Mouse (Mus musculus): ENCODE data around the gene Plpp1. TPM values are rescaled to one million over a fixed set of nuclear protein-coding genes. Genes with fewer than 3 reads are reported as not detected.

Plpp1 gene
- polyA plus RNA-seq, 1 experiment = 29.7 TPM

DNA sequence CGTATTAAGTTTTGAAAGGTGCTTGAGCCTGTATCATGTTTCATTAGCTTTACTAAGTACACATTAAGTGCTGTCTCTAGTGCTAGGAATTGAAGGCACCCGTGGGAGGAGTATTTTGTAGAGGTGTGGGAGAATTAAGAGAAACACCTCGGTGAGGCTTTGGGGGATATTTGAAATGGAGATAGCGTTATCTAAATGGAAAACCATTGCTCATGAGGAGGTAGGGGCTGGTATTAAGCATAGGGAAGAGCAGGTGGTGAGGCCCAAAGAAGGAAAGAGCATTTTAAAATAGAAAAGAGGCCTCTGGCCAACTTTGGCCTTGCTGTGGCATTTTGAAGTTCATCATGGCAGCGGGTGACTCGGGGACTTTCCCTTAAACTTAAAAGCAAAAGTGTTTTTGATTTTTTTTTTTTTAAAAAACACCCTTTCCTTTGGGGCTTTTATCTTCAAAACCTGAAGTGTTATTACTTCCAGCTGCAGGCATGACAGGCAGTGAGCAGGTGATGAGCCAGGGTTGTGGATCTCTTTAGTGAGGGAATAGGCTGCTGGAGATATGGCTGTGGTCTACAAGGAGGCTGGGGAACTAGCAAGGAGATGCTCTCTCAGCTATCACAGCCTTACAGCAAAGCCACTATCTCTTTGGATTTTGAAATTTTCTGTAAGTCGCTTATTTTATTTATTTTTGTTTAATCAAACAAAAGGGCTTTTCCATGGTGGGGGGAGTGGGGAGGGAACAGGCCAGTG, 9.1 kb downstream of the Plpp1 start:
- DNase-seq (ENCODE audit: low read depth, low spot score) = no peak
- whole genome bisulfite sequencing = 75% methylated on average over 7 of the region's 7 CpGs

DNA sequence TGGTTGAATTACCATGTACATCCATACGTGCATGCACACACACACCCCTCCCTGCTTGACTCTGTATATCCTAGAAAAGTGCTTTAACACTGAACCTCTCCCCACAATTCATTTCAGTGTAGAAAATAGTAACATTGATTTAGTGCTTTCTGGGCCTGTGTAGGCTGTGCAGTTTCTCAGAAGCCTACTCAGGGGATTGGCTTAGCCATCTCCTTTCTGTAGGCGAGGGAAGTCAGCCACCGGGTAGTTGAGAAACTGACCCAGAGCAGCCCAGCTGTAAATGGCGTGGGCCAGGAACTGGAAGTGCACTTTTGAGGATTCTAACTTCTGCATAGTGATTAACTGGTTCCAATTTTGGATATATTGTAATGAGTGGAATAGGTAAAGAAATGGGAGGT, 9.7 kb downstream of the Plpp1 start:
- no peak for DNase-seq (ENCODE audit: low read depth, low spot score)
- 68% methylated on average over 4 of the region's 4 CpGs for WGBS

DNA sequence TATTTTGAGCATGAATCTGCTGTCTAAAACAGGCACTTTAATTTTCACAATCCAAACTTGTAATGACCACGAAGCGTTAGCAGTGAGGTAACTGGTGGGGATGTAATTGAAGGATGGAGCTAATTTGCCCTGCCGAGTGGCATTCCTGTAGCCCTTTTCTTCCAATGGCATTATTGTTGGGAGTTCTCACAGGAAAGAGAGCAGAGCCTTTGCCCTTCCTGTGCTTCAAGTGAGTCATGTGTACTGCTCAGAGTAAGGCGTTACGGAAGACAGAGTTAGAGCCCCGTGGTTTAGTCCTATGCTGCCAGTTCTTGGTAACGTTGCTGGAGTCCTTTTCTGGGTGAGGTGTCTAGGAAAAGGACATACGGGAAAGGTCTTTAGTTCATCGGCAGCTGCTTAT, 10.2 kb downstream of the Plpp1 start:
- no peak for DNase-seq (ENCODE audit: low read depth, low spot score)
- 64% methylated on average over 9 of the region's 9 CpGs for WGBS

DNA sequence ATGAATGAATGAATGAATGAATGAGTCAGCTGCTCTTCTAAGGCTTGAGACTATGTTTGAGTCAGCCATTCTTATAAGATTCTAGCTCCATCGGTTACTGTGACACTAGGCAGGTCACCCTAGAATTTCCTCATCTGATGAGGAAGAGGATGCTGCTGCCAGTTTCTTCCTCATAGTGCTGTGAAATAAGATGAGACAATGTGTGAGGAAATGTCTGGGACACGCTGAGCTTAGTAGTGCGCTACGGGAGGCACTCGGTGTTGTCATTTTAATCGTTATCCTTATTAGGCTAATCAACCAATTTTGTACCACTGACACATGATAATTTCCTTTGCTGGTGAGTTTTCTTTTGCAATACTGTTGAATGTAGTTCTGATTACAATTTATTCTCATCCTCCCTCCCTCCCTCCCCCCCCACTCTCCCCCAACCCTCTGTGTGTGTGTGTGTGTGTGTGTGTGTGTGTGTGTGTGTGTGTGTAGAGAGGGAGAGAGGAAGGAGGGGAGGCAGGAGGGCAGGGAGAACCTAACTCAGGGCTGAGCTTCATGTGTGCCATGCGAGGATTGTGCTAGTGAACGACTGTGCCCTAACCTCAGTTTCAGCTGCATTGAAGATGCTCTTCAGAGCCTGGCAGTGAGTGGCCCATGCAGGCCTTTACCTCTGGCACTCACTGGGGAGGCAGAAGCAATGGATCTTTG, 11.3 kb downstream of the Plpp1 start:
- WGBS = 84% methylated on average over 8 of the region's 8 CpGs
- DNase-seq (ENCODE audit: low read depth, low spot score) = no peak

DNA sequence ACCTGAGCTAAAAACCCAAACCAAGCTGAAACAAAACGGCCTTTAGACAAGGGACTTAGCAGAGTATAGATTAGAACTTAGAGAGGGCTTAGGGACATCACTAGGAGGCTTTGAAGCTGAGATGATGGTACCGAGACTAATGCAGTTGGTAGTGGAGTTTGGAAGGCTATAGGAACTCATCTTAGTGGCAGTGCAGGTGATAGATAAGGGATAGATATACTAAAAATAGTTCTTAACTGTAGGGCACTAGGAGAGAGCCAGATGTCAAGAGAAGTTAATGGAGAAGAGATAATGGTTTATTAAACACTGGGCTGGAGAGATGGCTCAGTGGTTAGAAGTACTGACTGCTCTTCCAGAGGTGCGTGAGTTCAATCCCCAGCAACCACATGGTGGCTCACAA, 15.4 kb downstream of the Plpp1 start:
- no peak for DNase-seq (ENCODE audit: low read depth, low spot score)
- 86% methylated on average over 3 of the region's 3 CpGs for WGBS

DNA sequence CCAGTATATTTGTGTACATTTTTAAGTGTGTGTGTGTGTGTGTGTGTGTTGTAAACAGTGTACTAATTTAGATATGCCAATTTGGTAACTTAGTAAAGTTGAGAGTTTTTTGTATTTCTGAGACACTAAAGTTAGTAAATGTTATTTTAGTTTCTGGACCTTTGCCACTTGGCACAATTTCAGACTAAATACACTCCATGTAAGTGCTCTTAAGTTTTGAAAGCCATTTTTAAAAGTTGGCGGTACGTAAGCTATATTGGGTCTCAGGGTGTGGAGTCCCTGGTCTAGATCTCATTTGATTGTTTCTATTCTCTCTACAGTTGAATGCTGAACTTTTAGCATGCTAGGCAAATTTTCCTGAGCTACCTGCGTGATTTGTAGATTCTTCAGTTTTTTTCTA, 17.5 kb downstream of the Plpp1 start:
- no peak for DNase-seq (ENCODE audit: low read depth, low spot score)
- WGBS = 68% methylated on average over 3 of the region's 3 CpGs

DNA sequence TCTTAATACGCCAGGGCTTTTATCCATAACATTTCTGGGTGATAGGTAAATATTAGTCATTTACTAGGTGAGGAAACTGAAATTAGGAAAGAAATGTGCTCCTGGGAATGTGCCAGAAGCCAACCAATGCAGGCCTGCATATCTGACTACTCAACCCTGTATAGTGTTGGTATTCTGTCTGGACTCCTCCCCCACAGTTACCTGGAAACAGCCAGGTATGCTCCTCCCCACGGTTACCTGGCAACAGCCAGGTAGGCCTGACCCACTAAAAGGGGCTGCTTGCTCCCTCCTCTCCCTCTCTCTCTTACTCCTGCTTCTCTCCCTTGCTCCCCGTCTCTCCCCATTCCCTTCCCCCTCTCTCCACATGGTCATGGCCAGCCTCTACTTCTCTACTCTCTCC, 21.8 kb downstream of the Plpp1 start:
- WGBS = 78% methylated on average over 3 of the region's 3 CpGs

DNA sequence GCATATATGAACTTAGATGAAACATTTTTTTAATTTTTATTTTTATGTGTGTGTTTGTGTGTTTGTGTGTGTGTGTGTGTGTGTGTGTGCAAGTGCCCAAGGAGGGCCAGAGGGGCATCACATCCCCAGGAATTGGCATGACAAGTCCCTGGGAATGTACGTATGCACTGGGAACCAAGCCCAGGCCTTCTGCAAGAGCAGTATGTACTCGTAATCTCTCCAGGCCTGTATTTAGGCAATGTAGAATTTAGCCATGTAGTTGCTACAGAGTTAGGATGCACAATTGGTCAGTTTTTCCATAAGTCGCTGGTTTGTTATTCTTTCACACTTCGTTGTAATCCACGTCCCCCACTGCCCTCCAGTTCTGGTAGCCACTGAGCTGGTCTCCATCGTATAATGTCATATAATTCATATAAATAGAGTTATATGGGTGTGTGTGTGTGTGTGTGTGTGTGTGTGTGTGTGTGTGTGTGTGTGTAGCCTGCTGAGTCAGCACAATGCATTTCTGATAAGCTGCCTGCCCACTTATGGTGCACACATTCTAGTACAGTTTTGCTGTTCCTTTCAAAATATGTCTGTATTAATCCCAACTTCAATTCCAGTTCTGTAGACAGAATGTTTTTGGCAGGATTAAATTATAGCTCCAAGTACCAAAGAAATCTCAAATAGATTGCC, 22.8 kb downstream of the Plpp1 start:
- 71% methylated on average over 6 of the region's 6 CpGs for WGBS
- DNase-seq (ENCODE audit: low read depth, low spot score) = no peak

More for the DNA sequence above, 21.8 kb downstream of the Plpp1 start:
- no peak for DNase-seq (ENCODE audit: low read depth, low spot score)

DNA sequence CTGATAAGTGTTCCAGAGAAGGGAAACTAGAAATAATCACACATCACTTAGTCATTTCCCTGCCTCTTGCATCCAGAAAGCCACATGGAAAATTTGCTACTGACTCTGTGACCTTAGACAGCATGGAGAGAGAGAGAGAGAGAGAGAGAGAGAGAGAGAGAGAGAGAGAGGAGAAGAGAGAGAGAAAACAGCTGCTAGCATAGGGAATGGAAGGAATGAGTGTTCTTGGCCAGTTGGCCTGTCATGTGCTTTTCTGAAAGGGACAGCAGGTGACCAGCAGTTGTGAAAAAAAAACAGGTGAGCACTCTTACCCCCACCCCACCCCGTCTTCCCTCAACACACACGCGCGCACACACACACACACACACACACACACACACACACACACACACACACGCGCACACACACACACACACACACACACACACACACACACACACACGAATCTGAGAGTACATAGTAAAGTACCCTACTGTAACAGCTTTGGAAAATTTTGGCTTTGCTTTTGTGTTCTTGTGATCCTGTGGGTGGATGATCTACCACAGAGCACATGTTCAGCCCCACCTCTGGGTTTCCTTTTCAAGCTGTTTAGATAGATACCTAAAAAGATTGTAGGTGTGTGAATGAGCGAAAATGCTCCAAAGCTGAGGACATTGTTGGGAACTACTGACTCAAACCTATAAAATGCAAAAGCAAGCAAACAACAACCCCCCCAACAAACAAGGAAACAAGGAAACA, 23.5 kb downstream of the Plpp1 start:
- DNase-seq (ENCODE audit: low read depth, low spot score) = no peak
- WGBS = 66% methylated on average over 7 of the region's 8 CpGs

DNA sequence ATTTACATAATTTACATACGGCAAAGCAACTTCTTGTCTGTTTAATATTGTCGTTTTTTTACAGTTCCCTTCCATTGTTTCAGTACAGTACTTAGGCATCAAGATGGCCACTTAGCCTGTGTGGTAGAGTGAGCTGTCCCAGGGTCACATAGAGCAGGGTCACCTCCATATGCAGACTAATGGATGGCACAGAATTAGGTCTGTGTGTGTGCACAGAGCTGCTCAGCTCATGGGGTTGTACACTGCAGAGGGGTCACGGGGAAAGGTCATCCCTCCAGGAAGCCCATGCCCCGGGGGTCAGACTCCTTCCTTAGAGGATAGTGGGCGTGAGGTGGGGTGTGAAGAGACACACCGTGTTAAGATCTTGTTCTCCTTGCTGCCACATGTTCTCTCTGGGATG, 24.9 kb downstream of the Plpp1 start:
- 76% methylated on average over 6 of the region's 6 CpGs for WGBS
- DNase-seq (ENCODE audit: low read depth, low spot score) = no peak

DNA sequence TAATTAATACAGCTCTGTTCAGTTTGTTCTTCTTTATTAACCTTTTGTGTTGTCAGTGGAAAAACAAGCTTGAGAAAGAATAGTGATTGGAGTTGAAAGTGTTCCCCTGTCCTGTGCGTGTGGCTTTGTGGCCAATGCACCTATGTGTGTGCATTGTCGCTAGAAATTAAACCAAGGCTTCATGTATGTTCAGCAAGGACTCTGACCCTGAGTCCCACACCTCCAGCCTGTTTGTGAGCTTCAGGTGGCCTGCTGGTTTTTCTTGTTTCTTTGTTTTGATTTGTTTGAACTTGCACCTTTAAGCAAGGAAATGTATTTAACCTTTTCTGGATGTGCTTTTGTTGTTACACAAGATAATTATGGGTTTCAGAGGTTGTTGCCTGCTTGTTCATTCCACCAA, 29.0 kb downstream of the Plpp1 start:
- 51% methylated on average over 2 of the region's 2 CpGs for WGBS
- DNase-seq (ENCODE audit: low read depth, low spot score) = no peak

DNA sequence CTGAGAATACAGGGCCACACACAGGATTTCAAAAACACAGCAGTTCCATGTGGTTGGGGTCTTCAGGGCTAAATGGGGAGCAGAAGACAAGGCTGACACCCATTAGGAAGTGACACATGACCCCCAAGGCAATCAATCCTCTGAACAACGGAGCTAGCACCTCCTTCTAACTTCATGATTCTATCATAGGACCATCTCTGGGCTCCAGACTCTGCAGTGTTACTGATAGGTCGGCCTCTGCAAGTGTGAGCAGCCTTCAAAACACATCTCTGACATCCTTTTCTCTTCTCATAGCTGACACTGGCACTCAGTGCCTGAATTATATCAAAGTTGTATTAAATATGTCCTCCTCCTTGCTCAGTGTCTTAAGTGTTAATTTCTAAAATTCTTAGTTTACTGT, 32.0 kb downstream of the Plpp1 start:
- WGBS = 67% methylated on average over 2 of the region's 2 CpGs
- DNase-seq (ENCODE audit: low read depth, low spot score) = no peak

DNA sequence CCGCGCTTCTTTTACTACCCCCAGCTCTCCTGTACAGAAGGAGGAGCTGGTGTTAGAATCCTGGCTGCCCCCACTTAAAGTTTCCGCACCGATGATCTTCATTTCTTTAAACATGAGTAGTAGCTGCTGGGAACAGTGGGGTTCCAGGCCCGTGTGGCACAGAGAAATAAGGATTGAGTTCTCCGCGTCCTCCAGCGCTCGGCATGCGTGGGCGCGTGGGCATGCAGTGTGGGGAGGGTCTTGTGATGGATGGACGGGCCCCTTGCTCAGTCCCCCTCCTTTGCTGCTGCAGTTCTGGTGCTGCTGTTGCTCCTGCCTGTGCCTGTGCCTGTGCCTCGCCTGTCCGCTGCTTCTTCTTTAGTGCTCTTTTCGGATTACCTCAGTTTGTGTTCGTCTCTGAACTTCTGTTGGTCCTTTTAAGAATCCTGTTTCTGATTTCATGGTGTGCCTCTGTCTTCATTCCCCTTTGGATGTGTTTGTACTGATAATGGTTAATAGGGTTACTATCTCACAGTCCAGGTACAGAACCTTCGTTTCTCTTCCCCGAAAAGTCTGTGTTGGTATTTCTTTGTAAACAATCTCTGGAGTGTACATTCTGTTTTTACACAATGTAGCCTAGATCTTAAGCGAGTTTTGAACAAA, 32.8 kb downstream of the Plpp1 start:
- DNase-seq (ENCODE audit: low read depth, low spot score) = no peak
- WGBS = 74% methylated on average over 20 of the region's 20 CpGs

DNA sequence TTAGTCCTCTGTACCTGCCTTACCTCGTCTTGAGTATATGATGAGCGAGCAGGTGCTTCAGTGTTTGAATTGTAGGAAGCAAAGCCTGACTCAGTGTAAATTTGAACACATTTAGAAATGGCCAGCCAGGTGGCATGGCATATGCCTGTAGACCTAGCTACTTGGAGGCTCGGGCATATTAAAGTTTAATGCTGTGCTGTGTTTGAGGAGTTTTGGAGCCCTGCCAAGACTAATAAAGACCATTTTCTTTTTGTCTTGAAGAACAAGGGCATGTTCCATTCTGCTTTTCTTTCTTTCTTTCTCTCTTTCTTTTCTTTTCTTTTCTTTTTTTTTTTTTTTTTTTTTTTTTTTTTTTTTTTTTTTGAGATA, 33.3 kb downstream of the Plpp1 start:
- peak; percentile 38 for DNase-seq (ENCODE audit: low read depth, low spot score)
- WGBS = 33% methylated on average over 3 of the region's 3 CpGs

DNA sequence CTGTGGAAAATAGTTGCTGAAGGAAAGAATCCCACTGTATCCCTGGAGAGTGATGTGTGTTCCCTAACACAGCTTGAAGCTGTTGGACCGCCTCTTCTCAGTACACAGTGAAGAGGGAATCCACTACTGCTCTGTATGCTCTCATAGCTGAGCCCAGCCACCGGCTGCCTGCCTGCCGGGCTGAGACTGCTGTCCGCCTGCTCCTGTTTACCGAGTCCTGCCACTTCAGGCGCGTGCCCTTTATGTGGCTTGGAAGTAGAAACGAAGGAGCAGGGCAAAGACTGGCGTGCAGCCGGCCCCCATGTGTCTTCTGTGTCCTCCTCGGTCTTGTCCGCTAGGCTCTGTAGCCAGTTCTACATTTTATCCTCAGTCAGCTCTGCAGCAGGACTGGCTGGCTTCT, 34.5 kb downstream of the Plpp1 start:
- 48% methylated on average over 12 of the region's 12 CpGs for WGBS
- no peak for DNase-seq (ENCODE audit: low read depth, low spot score)

DNA sequence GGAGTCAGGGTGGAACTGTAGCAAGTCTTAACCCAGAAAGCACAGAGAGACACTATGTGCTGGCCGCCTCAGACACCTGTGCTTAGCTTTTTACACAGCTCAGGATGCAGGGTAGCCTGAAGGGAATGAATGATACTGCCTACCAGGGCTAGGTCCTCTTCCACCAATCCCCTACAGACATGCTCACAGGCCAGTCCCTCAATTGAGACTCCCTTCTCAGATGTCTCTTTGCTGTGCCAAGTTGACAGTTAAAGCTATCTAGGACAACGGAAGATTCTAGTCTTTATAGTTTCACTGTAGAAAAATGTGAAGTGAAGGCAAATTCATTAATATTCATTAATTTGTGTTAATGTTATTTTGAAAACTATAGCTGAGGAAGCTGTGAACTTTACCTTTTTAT, 36.4 kb downstream of the Plpp1 start:
- no peak for DNase-seq (ENCODE audit: low read depth, low spot score)
- 84% methylated on average over 2 of the region's 2 CpGs for WGBS

DNA sequence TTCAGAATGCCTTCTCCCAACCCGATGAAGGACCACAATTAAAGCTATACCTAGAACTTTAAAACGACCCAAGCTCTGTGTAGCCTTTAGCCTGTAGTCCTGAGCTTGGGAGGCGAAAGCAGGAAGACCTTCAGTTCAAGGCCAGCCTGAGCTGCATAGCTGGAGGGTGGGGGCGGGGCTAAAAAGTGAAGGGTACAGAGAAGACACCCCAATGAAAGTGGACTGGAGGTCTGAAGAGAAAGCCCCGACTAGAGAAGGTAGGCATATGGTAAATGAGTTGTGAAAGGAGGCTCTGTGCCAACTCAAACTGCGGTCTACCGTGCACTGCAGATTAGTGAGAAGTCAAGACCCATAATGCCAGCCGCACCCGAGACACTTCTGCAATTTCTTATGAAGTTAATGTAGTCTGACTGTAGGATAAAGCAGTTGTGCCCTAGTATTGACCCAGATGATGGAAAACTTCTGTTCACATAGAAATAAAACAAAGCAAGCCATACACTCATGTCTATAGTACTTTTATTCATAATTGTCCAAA, 37.1 kb downstream of the Plpp1 start:
- DNase-seq (ENCODE audit: low read depth, low spot score) = no peak
- WGBS = 44% methylated on average over 9 of the region's 9 CpGs

DNA sequence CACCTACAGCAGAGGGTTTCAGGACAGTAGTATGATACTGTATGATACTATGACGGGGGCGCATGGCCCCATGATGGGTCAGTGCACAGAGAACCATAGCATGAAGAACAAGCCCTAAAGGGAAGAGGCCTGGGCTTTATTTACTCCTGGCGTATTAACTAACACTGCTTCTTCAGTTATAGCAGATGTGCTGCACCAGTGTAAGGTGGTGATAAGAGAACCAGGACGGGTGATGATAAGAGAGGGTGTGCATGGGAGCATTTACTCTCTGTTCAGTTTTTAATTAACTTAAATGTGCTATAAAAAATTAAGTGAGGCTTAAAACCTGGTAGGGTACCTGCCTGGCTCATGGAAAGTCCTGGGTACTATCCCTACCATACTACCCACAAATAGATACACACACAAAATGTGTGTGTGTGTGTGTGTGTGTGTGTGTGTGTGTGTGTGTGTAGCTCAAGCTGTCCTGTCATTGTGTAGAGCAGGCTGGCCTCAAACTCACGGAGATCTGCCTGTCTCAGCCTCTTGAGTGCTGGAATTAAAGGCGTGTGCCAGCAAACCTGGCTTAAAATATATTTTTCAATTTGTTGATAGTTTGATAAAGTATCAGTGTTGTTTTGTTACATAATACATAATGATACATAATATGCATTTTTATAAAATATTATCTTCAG, 38.1 kb downstream of the Plpp1 start:
- WGBS = 81% methylated on average over 6 of the region's 6 CpGs
- no peak for DNase-seq (ENCODE audit: low read depth, low spot score)

Measured in large intestine, adult 2 months (tissue).